Mouse (Mus musculus) C2C12 (cell line): Measurements from ENCODE around the gene Pfkl.

Experiments
- CTCF ChIP-seq: IDR thresholded peaks from one replicate; pipeline ENCODE4 v1.5.1; 2011; ENCODE audit not compliant: control insufficient read depth, insufficient read depth, insufficient read length
- MAX ChIP-seq: IDR thresholded peaks from one replicate; pipeline ENCODE4 v1.6.1; 2011; ENCODE audit warnings: mild to moderate bottlenecking, control low read depth
- MYOG ChIP-seq: IDR thresholded peaks from one replicate; pipeline ENCODE4 v1.6.1; 2011; ENCODE audit not compliant: control insufficient read depth, insufficient read length; ENCODE audit errors: extremely low read depth
- USF1 ChIP-seq: IDR thresholded peaks from one replicate; pipeline ENCODE4 v1.6.1; 2011; ENCODE audit warnings: low read depth, mild to moderate bottlenecking, control low read depth, moderate library complexity

DNA sequence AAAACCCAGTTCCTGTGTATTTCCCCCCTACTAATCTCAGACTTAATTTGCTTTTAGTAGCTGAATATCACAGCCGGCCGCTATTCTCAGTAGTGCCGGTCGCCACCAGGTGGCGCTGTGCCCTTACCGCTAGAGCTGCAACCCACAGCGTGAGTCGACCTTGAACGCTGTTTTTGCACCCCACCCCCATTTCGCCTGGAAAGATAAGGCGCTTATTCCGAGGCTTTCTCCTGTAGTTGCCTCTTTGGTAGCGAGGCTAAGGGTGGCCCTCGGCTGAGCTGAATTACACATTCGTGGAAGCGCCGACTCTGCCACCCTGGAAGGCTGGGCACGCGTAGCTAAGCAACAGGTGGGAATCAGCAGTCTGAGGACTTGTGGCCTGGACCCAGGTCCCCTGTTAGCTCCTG, 8.9 kb upstream of the Pfkl start:
- TF ChIP-seq CTCF (peak; percentile 90), MAX (no peak), USF1 (no peak), MYOG (no peak)
